Mouse (Mus musculus) cerebellum, postnatal 10 days (tissue): Measurements from ENCODE around the gene Crybb1.

Source experiments
- DNase-seq, 2 experiments: peaks; one replicate each; pipeline ENCODE4 v3.0.0; 2021; ENCODE audit warnings: mixed read lengths in 2 of 2

Crybb1 gene

DNA sequence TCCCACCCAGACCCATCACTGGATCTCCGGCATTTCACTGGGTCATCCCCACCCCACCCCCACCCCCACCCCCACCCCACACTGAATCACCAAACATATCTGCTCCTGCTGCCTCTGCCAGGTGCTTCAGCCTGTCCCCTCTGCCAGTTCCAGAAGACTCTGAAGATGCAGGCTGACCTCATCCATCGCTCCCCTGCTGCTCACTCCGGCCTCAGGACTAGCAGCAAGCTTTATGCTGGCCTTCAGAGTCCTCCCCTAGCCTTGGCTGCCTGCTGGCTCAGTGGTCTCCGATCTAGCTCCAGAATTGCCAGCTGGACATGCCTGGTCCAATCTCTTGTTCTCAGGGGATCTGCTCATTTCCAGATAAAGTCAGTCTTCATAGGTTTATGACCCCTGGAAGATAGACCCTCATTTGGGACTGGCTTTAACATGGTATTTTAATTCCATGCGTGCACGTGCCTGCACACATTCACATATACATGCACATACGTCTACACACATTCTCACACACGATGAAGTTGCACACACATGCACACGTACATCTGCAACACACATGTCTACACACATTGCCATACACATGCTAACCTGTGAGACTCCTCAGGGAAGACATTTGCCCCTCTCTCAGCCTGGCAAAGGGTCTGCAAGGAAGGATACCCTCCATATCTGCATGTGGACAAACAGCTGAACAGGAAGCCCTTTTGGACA lies 17.6 kb upstream of the Crybb1 start:
- DNase-seq = peak; percentile 72 to 76

DNA sequence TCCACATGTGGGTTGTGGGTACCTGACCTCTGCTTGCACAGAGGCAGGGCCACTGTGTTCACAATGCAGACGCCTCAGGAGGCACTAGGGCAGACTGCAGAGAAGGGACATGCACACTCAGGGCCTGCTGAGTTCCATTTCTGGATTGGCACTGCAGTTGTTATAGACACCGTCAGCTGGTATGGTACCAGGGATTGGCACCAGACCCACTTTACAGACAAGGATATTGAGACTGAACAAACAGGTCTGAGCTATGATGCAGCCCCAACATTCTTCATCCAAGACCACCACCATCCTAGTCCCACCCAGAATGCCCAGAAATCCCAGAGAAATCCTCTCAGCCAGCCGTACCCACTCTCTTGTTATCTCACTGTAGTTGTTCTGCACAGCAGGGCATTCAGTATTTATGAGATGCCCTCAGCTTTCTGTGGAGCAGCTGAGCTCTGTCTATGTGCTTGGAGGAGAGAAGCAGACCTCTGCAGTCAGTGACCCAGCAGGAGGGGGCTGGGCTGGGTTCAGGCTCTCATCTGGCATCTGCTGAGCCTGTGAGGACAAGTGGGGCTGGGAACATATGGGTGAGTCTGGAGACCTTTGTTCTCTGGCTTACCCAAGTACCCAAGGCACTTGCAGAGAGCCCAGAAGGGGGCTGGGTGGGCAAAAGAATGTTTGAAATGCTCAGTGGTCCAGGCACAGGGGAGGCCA lies 16.7 kb upstream of the Crybb1 start:
- DNase-seq = peak; percentile 62 to 81

DNA sequence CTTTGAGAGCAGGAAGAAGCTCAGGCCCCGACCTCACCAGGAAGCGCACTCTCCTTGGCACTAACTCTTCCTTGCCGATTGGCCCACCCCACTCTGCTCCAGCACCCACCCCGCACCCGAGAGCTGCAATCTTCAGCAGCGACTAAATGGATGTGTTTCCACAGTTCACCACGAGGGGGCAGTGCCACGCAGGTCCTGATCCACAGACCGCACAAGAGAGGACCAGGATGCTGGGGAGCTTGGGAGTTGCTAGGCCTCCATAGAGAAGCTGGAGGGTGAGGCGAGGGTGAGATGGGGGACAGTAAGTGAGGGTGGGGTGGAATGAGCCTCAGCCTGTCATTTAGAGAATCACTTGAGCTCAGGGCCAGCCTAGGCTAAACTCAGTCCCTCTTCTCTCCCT lies 14.9 kb upstream of the Crybb1 start:
- peak; percentile 95 to 97 for DNase-seq

DNA sequence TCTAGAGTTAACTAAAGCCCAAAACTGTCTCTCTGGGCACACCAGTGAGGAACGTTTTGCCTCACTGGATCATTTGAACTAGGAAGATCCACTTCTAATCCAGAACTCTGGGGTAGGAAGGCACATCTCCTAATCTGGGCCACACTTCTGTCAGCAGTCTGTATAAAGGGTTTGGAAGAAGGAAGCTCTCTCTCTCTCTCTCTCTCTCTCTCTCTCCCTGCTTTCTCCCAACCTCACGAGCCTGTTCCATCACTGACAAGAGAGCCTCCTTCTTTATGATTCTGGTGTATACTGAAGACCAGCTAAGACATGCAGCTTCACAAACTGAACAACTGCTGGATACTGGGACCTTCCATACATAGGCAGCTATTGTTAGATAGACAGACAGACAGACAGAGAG lies 13.8 kb upstream of the Crybb1 start:
- no peak for DNase-seq

DNA sequence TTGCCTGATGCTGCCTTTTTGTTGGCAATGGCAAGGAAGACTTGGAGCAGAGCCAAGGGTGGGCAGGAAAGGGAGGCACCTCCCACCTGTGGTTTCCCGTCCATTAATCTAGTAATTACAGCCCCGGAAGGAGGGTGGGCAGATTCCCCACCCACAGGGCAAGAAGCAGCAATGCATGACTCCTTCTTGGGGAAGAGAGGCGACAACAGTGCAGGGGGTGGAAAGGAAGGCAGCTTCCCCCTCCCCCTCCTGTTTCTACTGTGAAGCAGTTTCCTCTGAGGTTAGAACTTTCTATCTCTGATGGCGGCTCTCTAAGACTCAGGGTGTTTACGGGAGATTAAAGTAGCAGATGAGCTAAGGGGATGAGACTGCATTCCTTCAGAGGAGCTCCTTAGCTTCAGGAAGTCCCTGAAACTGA lies 13.2 kb upstream of the Crybb1 start:
- no peak for DNase-seq

DNA sequence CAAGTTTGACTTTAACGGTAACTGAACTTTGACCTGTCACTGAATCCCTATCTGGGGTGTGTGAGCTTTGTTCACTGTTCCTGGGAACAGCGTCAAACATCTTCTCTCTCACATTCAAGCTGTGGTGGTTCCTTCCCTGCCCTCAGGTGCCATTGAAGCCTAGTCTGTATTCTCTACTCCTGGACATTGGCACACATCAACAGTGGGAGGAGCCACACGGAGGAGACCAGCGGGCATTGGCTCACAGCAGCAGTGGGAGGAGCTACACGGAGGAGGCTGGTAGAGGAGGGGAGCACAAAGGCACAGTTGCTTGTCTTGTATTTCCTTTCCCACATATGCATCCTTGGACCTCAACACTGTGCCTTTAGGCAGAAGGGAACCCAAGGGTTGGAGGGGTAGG lies 12.6 kb upstream of the Crybb1 start:
- no peak for DNase-seq

DNA sequence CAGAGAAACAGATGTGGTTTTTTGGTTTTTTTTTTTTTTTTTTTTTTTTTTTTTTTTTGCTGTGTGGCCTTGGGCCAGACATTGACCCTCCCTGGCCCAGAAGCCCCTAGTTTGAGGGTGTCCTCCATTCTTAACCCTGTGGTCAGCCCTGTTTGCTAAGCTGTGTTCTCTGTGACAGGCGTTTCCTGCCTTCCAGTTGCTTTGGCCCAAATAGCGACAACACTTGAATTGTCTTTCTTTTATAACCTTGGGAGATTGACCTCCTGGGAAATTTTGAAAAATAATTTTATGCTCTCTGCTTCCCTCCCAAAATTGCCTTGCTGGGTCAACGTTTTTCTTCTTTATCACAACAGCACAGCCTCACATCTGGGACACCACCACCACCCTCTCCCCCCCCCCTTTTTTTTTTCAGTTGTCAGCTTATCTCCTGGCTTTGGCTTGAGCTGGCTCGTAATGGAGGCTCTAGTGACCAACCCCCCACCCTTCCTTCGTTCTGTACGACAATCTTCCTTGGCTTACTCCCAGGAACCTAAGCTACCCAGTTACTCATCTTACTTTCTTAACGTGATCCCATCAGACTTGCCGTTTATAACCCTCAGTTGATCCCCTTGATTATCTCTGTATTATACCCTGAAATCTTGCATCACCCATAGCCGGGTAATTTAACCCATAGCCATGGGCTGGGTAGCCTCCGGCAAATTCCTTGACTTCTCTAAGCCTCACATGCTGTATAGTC lies 11.9 kb upstream of the Crybb1 start:
- no peak for DNase-seq

DNA sequence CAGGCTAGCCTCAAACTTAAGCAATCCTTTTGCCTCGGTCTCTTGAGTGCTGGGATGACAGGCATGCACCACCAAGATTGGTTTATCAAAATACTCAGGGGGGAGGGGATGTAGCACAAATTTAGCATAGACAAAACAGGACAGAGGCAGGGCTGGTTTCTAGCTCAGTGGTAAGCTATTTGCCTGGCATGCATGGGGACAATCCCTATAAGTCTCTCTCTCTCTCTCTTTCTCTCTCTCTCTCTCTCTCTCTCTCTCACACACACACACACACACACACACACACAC lies 11.4 kb upstream of the Crybb1 start:
- DNase-seq = no peak

DNA sequence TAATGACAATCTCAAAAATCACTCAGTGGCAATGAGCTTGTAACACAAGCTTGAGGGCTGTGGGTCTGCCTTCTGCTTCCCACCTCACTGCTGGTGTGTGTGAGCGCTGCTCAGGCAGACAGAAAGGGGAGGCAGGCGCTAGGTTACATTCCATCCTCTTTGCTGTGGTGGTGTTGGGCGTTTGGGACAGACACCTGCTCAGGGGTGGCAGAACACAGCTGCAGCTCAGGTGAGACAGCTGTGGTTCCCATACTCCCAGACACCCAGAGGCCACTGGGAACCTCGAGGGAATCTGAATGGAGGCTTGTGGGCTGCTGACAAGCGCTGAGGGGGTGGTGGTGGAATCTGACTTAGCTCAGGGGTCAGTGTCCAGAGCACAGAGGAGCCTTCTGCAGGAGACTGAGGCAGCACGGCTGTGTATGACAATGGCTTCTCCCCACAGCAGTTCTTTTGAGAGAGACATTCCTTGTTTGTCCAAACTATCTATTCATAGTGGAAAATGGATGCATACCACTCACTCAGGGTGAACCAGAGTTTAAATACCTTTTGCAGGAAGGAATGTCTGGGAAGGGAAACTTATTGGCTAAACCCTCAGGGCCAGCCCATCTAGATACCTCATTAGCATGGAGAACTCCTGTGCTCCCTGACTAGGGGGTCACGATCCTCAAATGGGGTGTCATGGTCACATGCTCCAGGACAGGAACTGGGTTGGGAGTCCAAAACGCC lies 10.6 kb upstream of the Crybb1 start:
- DNase-seq = no peak

DNA sequence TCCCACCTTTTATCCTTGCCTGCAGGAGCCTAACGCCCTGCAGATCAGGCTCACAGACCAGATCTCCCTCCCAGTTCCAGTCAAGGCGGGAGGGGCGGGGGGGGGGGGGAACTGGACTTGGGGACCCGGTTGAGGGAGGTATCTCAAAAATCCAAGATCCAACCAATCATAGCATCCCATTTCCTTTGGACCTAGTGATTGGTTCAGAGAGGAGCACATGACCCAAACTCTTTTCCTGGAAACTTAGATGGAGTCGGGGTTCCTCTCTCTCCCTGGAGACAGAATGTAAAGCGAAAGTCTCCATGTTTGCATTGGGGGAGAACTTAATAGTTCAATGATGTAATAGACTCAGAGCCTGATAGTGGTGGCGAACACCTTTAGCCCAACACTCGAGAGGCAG lies 8.2 kb upstream of the Crybb1 start:
- DNase-seq = no peak

DNA sequence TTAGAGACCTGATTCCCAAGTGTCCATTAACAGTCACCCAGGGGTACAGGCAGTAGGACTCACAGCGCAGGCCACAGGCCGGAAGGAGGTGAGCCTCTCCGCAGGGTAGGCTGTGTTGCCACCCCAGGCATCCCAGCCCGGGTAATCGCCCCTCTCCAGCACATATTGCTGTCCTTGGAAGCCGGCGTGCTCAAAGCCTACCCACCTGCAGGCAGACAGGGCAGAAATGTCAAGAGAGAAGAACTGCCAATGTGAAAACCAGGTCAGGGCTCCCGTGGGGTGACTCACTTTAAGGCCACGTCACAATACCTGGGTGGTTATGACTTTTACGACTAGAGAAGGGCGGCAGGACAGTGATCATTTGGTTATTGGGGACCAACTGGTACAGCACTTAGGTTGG lies 6.5 kb upstream of the Crybb1 start:
- DNase-seq = no peak

DNA sequence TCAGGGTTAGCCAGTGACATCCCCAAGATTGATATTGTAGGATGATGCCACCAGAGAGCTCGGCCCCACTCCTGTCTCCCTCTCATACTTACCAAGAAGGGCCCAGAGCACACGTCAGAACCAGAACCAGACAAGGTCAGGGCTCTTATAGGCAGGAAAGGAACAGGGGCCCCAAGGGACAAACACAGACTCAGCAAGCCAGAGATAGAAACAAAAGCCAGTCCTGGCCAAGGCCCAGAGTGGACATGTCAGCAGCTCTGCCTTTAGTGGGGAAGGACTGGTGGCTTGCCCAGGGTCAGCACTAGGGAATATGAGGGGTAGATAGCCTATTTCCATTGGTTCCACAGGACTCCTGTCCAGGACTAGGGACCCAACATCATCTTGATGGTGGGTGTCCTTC lies 3.2 kb upstream of the Crybb1 start, which contains the start of gene Cryba4:
Cryba4 (minus strand) TSS at position 119 of the 400 bp plus-strand sequence.
- DNase-seq = no peak

DNA sequence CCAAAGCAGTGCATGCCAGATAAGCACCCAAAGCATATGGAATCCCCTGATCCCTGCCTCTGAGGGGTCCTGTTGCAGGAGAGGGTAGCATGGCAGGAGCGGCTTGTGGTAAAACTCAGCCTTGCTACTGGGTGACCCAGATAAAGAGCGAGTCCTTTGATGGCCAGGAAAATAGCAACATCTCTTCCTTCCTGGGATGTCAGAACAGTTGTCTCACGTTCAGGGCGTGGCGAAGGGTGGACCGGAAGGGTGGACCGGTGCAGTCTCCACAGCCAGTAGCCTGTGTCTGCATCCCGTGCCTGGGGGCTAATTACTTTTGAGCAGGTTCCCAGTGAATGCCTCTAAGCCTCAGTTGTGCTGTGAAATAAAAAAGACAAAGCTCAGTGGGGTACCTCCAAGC lies 2.4 kb upstream of the Crybb1 start:
- DNase-seq = no peak

DNA sequence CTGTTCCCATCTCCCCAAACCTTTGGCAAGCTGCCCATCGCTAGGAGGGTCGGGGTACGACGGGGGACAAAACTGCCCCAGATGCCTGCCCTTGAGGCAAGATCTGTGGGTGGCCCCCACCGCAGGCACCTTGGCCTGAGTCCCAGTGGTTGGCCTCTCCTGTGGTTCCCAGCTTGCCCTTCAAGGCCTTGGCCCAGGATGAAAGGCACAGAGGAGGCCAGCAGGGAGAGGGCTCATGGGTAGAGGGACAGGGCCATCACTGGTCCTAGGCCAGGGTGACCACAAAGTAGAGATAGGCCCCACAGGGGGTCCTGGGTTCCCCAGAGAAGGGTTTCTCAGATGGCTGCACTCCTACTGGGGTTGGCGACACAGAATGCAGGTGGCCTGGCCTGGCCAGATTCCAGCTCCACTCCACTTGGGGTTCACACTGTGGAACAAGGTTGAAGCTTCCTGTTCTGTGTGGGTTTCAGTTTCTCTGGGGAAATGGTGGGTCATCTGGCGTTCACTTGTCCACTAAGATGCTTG lies 1.3 kb upstream of the Crybb1 start:
- peak; percentile 66 to 75 for DNase-seq

DNA sequence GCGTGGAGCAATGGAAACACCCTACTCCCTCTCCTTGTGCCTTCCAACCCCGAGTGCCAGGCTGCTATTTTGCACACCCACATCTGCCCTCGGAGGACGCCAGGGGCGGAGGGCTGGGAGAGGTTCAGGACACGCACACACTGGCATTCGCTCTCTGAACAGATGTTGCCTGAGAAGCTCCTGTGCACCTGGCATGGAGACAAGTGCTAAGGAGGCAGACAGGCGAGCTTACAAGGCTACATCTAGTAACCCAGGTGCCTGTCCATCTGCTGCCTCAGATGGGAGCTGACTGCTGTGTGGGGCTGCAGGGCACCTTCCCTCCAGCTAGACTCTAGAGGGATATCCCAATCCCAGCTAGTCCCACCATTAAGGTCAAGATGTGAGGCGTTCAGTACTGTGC lies 842 bp downstream of the Crybb1 start:
- DNase-seq = peak; percentile 74 to 75

DNA sequence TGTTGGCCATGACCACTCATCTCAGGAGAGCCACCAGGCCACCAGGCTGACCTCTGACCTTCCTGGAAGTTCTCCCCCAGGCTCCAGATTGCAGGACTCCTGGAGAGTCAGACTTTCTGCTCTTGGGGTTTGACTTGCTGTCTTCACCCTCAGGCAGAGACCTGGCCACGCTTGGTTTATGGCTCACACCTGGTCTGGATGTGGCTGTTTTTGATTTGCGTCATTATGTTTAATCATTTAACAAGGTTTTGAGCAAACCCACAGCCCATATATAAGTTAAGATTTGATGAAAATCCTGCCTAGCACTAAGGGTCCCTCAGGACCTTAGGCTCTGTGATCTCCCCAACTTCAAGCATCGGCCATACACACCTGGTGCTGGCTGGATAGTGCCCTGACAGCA lies 2.3 kb downstream of the Crybb1 start:
- DNase-seq = no peak

DNA sequence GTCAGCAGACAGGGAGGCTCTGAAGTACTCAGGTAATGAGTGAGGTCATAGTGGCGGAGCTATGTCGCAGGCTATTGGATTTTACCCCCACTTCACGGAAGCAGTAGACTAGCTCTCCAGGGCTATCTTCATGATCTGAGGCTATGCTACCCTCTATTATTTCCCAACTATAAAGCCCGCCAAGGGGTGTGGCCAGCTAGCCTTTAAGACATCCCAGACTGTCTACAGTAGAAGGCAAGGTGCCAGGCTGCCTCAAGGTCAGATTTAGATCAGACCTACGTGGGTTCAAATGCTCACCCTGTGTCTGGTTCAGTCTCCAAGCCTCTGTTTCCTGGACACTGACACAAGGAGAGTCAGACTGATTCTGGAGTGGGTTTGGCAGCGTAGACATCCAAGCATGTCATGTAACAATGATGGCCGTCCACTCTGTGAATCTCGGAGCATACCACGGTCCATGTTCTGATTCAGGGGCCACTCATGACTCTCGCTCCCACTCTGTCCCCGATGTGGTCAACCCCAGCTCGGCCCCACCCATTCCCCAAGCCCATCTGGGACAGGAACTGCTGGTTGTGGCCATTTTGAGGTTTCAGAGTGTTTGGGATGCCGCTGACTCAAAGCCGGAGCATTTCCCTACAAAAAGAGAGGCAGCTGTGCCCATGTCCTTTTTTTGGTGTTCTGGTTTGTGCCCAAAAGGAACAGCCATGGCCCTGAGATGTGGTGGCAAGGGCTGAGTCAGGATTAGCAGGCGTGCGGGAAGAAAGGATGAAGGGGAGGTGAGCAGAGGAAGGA lies 4.4 kb downstream of the Crybb1 start:
- no peak for DNase-seq

DNA sequence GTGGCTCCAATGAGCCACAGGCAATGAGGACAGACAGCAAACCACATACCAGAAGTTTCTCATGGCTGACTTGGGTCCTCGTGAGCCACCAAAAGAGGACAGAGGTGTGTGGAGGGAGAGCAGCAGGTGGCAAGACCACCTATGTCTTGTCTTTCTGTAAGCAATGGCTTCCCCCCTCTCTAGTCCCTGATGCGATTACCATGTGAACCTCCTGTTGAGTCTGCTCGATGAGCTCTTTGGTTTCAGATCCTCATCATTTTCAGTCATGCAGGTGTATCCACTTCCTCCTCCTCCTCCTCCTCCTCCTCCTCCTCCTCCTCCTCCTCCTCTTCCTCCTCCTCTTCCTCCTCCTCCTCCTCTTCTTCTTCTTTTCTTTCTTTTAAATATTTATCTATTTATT lies 5.2 kb downstream of the Crybb1 start:
- DNase-seq = no peak

DNA sequence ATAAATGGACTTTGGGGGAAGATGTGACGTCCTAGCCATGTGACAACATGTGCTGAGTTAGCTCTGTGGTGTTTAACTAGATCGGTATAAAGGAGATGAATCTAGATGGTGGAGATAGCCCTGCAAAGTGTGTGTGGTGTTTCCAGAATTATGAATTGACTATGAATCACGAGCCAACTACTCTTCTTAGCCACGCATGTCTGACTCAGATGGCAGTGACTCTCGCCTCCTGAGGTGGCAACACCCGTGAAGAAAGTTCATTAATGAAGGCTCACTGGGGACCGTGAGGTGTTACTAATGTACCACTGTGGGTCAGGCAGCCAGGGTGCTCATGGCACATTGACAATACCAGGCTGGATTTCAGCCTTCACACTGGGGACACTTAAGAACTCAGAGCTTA lies 8.5 kb downstream of the Crybb1 start:
- no peak for DNase-seq

DNA sequence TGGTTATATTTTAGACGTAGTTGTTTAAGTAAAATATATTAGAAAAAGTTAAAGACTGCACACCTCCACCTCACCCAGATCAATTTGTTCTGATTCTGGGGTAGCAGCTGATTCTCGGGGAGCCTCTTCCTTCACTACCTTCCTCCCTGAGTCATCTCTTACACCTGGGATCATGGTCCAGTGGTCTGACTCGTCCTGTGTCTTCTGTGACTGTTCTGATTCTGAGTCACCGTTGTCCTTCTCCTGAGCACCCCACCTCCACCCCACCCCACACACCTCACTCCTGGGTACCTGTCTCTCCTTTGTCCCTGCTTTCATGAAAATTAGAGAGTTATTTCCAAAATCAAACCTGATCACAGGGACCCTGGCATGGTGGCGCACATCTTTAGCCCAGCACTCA lies 9.5 kb downstream of the Crybb1 start:
- DNase-seq = no peak

DNA sequence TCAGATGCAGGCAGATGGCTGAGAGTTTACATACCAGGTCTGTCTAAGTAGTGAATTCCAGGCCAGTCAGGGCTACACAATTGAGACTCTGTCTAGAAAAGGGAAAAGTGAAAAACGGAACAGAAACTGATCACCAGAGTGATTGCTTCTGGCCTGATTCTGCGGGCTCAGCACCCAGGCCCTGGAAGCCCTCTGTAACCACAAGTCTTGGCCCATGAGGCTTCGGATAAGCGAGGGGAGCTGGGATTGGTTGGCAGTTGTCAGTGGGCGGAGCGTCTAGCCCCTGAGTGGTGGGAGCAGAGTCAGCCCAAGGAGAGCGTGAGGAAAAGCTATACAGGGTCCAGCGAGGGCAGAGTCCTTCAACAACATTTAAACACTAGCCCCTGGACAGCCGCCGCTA lies 9.9 kb downstream of the Crybb1 start:
- DNase-seq = peak in 1 of 2 experiments; percentile 44

DNA sequence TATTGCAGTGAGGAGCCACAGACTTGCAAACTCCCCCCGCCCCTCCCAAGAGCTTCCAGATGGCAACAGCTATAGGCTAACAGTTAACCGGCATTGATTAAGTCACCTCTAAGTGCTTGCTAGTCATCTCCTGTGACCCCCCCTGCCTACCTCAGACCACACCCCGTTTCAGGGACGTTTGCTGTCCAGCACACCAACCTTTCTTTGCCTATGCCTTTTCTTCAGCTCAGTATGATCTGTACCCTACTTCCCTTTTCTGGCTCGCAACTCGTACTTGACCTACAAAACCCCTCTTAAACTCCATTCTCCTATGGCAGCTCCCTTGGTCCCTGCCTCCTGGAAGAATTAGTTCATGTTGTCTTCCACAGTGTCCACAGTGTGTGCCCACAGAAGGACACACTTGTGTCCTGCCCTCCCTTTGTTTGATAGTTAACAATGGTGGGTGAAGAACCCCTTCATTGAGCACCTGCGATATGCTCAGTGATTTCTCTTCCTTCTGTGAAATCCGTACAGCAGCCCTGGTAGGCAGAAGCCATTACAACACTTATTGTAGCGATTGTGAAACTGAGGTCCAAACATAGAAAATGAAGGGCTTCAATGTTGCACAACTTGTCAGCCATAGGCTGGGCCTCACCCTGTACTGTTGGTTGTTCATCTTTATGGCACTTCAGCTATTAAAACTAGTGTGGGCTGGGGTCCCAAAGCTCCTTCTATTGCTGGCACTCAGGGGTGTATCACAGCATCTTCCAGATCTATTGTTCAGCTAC lies 10.6 kb downstream of the Crybb1 start:
- DNase-seq = no peak
